ENCODE assay signal across 19 mouse cellular contexts in the genomic region with DNA sequence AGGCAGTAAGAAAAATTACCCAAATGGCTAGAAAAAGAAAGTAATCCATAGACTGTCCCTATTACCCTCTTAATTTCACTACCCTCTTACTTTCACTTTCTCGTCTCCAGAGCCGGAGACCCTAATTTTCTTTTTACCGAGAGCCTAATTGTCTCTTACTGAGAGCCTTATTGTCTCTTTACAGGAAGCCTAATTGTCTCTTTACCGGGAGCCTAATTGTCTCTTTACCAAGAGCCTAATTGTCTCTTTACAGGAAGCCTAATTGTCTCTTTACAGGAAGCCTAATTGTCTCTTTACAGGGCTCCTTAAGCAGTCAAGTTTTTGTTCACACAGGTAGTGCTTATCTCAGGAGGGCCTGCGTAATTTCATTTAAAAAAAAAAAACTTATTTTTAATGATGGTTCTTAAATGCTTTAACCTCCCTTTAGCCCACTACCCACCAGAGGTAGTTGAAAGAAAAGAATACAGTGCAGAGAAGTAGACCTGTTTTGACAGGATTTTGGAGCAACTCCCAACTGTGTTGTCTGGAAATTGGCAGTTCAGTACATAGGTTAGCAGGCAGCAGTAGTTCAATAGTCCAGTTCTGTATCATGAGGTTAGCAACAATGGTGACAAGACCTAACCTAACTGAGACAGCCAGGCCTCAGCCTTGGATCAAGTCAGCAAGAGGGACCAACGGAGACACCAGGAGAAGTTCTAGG.
"Had no signal": no experiment of that assay in that cellular context is flagged by ENCODE, and none has a peak within 500 bp of the region (broad histone marks: within the 10 kb centered on the region; RNA-seq: fewer than 3 reads in every experiment).

No protein-coding gene starts in this region.

- H3K9me3 ChIP-seq: limb, embryonic 15.5 days; midbrain, embryonic 12.5 days; midbrain, embryonic 15.5 days; neural tube, embryonic 13.5 days; stomach, embryonic 15.5 days had no signal

- H3K4me1 ChIP-seq: limb, embryonic 12.5 days; limb, embryonic 15.5 days; midbrain, embryonic 12.5 days; midbrain, embryonic 15.5 days; neural tube, embryonic 13.5 days; stomach, embryonic 15.5 days had no signal

- H3K27ac ChIP-seq: limb, embryonic 12.5 days; limb, embryonic 15.5 days; liver, embryonic 14.5 days; macrophage; midbrain, embryonic 12.5 days; midbrain, embryonic 15.5 days; neural tube, embryonic 13.5 days; stomach, embryonic 15.5 days had no signal

- H3K27me3 ChIP-seq: limb, embryonic 12.5 days; limb, embryonic 15.5 days; midbrain, embryonic 12.5 days; midbrain, embryonic 15.5 days; neural tube, embryonic 13.5 days; stomach, embryonic 15.5 days had no signal

- H3K36me3 ChIP-seq: limb, embryonic 12.5 days; limb, embryonic 15.5 days; midbrain, embryonic 12.5 days; midbrain, embryonic 15.5 days; neural tube, embryonic 13.5 days; stomach, embryonic 15.5 days had no signal

- ATAC-seq: liver, postnatal 0 days; lung, postnatal 0 days; midbrain, embryonic 15.5 days had no signal

- H3K4me2 ChIP-seq: limb, embryonic 12.5 days; limb, embryonic 15.5 days; liver, embryonic 11.5 days; lung, embryonic 14.5 days; midbrain, embryonic 12.5 days; midbrain, embryonic 15.5 days; neural tube, embryonic 13.5 days; stomach, embryonic 15.5 days had no signal

- DNase-seq: kidney, adult 9 months; kidney, postnatal 14 days; kidney, postnatal 4 days; left cerebral cortex, postnatal 4 days; liver, postnatal 0 days; lung, embryonic 14.5 days; right cerebral cortex, postnatal 25 days; spleen, adult 18-20 months; thymus, postnatal 25 days had no signal

- H3K4me3 ChIP-seq: limb, embryonic 12.5 days; limb, embryonic 15.5 days; midbrain, embryonic 12.5 days; midbrain, embryonic 15.5 days; neural tube, embryonic 13.5 days; stomach, embryonic 15.5 days had no signal

- H3K9ac ChIP-seq: limb, embryonic 12.5 days; limb, embryonic 15.5 days; liver, embryonic 14.5 days; liver, postnatal 0 days; lung, embryonic 14.5 days; midbrain, embryonic 12.5 days; midbrain, embryonic 15.5 days; neural tube, embryonic 13.5 days; stomach, embryonic 15.5 days had no signal
